Mouse (Mus musculus) embryo, embryonic 11.5 days (tissue): ENCODE measurements around the gene Mitf.

ENCODE experiments used
- DNase-seq: peaks from one replicate; pipeline ENCODE4 v3.0.0-alpha.2; 2012; ENCODE audit warnings: low read depth, low spot score

Mitf gene

GRCm38 (mm10) chr6:97821811-97822210 lies 15.0 kb downstream of the Mitf start:
- no peak for DNase-seq

GRCm38 (mm10) chr6:97826642-97827275 lies 19.9 kb downstream of the Mitf start:
- no peak for DNase-seq

GRCm38 (mm10) chr6:97828021-97828420 lies 21.2 kb downstream of the Mitf start:
- no peak for DNase-seq

- no peak for DNase-seq
Observed at GRCm38 (mm10) chr6:97828822-97829719, 22.2 kb downstream of the Mitf start.

- no peak for DNase-seq
Observed at GRCm38 (mm10) chr6:97832501-97832900, 25.6 kb downstream of the Mitf start.

GRCm38 (mm10) chr6:97836176-97836575 lies 29.3 kb downstream of the Mitf start:
- DNase-seq: no peak

- no peak for DNase-seq
Observed at GRCm38 (mm10) chr6:97837711-97838110, 30.9 kb downstream of the Mitf start.

GRCm38 (mm10) chr6:97839568-97839967 lies 32.7 kb downstream of the Mitf start:
- no peak for DNase-seq

GRCm38 (mm10) chr6:97844112-97844511 lies 37.3 kb downstream of the Mitf start:
- no peak for DNase-seq

GRCm38 (mm10) chr6:97848191-97848857 lies 41.5 kb downstream of the Mitf start:
- no peak for DNase-seq

- DNase-seq: no peak
Observed at GRCm38 (mm10) chr6:97854236-97854635, 47.4 kb downstream of the Mitf start.

- no peak for DNase-seq
Observed at GRCm38 (mm10) chr6:97855420-97856170, 48.7 kb downstream of the Mitf start.

GRCm38 (mm10) chr6:97856502-97856901 lies 49.6 kb downstream of the Mitf start:
- DNase-seq: no peak

- no peak for DNase-seq
Observed at GRCm38 (mm10) chr6:97857690-97858089, 50.8 kb downstream of the Mitf start.

- DNase-seq: no peak
Observed at GRCm38 (mm10) chr6:97866575-97866974, 59.7 kb downstream of the Mitf start.

- no peak for DNase-seq
Observed at GRCm38 (mm10) chr6:97868005-97868404, 61.2 kb downstream of the Mitf start.

- DNase-seq: no peak
Observed at GRCm38 (mm10) chr6:97869953-97870352, 63.1 kb downstream of the Mitf start.

GRCm38 (mm10) chr6:97871296-97872030 lies 64.6 kb downstream of the Mitf start:
- DNase-seq: no peak

GRCm38 (mm10) chr6:97873102-97873501 lies 66.2 kb downstream of the Mitf start:
- no peak for DNase-seq

- DNase-seq: no peak
Observed at GRCm38 (mm10) chr6:97876990-97877389, 70.1 kb downstream of the Mitf start.

- DNase-seq: no peak
Observed at GRCm38 (mm10) chr6:97877492-97877891, 70.6 kb downstream of the Mitf start.
